Mouse (Mus musculus) adrenal gland, postnatal 4 days (tissue): Measurements from ENCODE around the gene Klc3. TPM values are rescaled to one million over a fixed set of nuclear protein-coding genes. Genes with fewer than 3 reads are reported as not detected.

Source experiments
- DNase-seq, 2 experiments: peaks; one replicate each; pipeline ENCODE4 v3.0.0; 2021 to 2022; ENCODE audit warnings: low spot score in 2 of 2, mixed read lengths in 2 of 2
- long read RNA-seq, 2 experiments: library from polyadenylated mRNA; stranded (forward); transcript quantifications; one replicate each; pipeline ENCODE4 v2.0.0; 2021
- total RNA-seq, 2 experiments: library from RNA; stranded (reverse); gene quantifications; 2 replicates each; pipeline ENCODE4 v1.2.3; 2021

Gene Klc3
- 1 to 10 TPM; 2.6 to 3.9 TPM for total RNA-seq
- long read RNA-seq, experiment 1, partial matches to known transcripts: 1 of 2 reads
- long read RNA-seq, experiment 1, other reads (novel, unspliced or antisense): 1 of 2 reads
- long read RNA-seq, experiment 2, transcript Klc3-203 (13 exons, 1,823 nt): major isoform, 5 of 11 reads
- long read RNA-seq, experiment 2, partial matches to known transcripts: 1 of 11 reads
- long read RNA-seq, experiment 2, other reads (novel, unspliced or antisense): 3 of 11 reads

GRCm38 (mm10) chr7:19403731-19404296 is at the start of gene Klc3:
Gene Klc3, minus strand, starts transcription at chr7:19404104.
- DNase-seq: no peak

GRCm38 (mm10) chr7:19449165-19449564 is 45.3 kb upstream of the Klc3 start:
- no peak for DNase-seq

- DNase-seq: no peak
These were observed 43.8 kb upstream of the Klc3 start for GRCm38 (mm10) chr7:19447689-19448088.

- DNase-seq: no peak
These were observed 40.9 kb upstream of the Klc3 start for GRCm38 (mm10) chr7:19444801-19445200.

- peak; percentile 70 to 72 for DNase-seq
These were observed 39.4 kb upstream of the Klc3 start for GRCm38 (mm10) chr7:19443344-19443743.

- DNase-seq: no peak
These were observed 37.7 kb upstream of the Klc3 start for GRCm38 (mm10) chr7:19441448-19442091.

- no peak for DNase-seq
These were observed 33.1 kb upstream of the Klc3 start for GRCm38 (mm10) chr7:19437048-19437447.

- DNase-seq: no peak
These were observed 32.4 kb upstream of the Klc3 start for GRCm38 (mm10) chr7:19436276-19436675.

- no peak for DNase-seq
These were observed 28.6 kb upstream of the Klc3 start for GRCm38 (mm10) chr7:19432475-19432874.

GRCm38 (mm10) chr7:19430402-19430801 is 26.5 kb upstream of the Klc3 start:
- DNase-seq: no peak

GRCm38 (mm10) chr7:19429726-19430125 is 25.8 kb upstream of the Klc3 start:
- DNase-seq: no peak

- no peak for DNase-seq
These were observed 24.2 kb upstream of the Klc3 start for GRCm38 (mm10) chr7:19427999-19428650.

GRCm38 (mm10) chr7:19426888-19427287 is 23.0 kb upstream of the Klc3 start:
- DNase-seq: no peak

GRCm38 (mm10) chr7:19426349-19426748 is 22.4 kb upstream of the Klc3 start:
- DNase-seq: no peak

GRCm38 (mm10) chr7:19424051-19424450 is 20.1 kb upstream of the Klc3 start:
- DNase-seq: no peak

- no peak for DNase-seq
These were observed 19.2 kb upstream of the Klc3 start for GRCm38 (mm10) chr7:19423083-19423482.

- DNase-seq: peak; percentile 71 to 74
These were observed 17.1 kb upstream of the Klc3 start for GRCm38 (mm10) chr7:19420821-19421636.

- DNase-seq: no peak
These were observed 16.2 kb upstream of the Klc3 start for GRCm38 (mm10) chr7:19420121-19420520.

- DNase-seq: no peak
These were observed 12.7 kb upstream of the Klc3 start for GRCm38 (mm10) chr7:19416590-19416989.

- no peak for DNase-seq
These were observed 9.6 kb upstream of the Klc3 start for GRCm38 (mm10) chr7:19413525-19413924.

GRCm38 (mm10) chr7:19411783-19412182 is 7.9 kb upstream of the Klc3 start:
- DNase-seq: no peak
